Comparison of ENCODE assay signal across 17 mouse cellular contexts in genomic region chr4:151633795-151634194, GRCm38 (mm10).
"Had no signal": no experiment of that assay in that cellular context is flagged by ENCODE, and none has a peak within 500 bp of the region (broad histone marks: within the 10 kb centered on the region; RNA-seq: fewer than 3 reads in every experiment).

No protein-coding gene starts in this region.

- DNase-seq: left cerebral cortex, postnatal 4 days; liver; liver, embryonic 13.5 days; liver, postnatal 0 days; lung, adult 18-20 months; lung, adult 2 months; lung, embryonic 14.5 days; lung, postnatal 10 days; lung, postnatal 14 days; lung, postnatal 36 days; lung, postnatal 4 days; midbrain, embryonic 14.5 days had no signal

- ATAC-seq: liver, embryonic 12.5 days; liver, postnatal 0 days; lung, postnatal 0 days; midbrain, embryonic 13.5 days; midbrain, embryonic 15.5 days; midbrain, embryonic 16.5 days had no signal
